Mouse (Mus musculus): ENCODE measurements around the gene Sestd1.

The Sestd1 gene

DNA sequence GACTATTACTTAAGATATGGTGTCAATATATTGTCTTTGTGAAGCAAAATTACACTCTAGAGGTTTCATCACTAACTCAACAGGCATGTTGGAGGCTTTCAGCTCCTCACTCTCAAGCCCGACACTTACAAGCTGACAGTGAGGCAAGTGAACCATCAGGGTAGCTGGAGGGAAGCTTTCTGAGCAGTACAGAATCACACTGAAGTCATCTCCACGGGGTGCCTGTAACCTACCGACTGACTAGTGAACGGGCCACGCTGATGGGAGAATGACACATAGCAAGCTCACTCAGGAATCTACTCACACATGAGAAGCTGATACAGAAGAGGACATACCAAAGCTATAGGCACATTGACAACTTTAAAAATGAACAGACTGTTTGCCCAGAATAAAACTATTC, 67.5 kb downstream of the Sestd1 start:
- in situ Hi-C loops (cut with MboI) = no loop called here

DNA sequence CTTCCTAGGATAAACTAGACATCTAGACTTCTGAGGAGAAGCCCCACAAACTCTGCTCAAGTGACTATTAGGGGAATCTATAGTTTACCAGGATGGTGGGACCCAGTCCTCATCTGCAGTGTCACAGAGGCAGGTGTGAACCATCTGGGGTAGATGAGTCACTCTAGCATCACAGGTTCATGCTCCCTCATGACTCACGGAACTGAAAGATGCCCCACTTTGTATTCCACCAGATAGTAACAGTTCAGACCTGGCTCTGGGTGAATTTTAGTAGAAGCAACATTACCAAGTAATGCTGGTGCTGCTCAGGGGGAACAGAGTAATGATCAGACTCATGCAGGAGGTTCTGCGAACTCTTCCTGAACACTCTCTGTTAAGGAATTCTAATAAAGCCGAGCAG, 73.4 kb downstream of the Sestd1 start:
- in situ Hi-C loops (cut with MboI) = no loop called here

DNA sequence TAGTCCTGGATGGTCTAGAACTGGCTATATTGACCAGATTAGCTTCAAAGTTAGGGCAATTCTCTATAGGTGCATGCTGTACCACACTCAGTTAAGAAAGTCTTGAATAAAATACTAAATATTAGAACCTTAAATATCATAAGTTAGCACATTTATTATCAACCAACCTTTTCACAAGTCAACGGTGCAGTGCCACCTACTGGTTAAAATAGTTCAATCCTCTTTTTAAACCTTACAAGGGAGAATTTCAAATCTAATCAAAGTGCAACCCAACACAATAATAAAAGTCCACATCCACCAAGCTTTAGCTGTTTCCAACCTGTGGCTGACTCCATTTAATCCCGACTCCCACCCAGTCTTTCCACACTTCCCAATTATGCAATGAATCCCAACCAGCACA, 76.5 kb downstream of the Sestd1 start:
- in situ Hi-C loops (cut with MboI) = no loop called here

DNA sequence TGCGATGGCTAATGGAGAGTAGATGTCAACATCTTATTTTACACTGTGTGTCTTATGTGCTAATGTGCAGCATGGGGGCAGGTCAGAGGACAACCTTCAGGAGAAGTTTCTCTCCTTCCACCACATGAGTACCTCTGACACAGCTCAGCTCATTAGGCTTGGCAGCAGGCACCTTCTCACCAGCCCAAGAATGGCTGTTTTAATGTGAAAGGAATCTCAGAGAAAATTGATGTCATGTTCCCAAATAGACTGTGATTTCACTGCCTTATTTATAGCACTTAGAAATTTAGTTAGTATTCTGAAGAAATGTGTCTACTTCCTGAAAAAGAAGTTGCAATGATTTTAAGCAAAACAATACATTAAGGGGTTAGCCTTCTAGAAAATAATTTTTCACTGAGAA, 78.5 kb downstream of the Sestd1 start:
- in situ Hi-C loops (cut with MboI) = no loop called here

DNA sequence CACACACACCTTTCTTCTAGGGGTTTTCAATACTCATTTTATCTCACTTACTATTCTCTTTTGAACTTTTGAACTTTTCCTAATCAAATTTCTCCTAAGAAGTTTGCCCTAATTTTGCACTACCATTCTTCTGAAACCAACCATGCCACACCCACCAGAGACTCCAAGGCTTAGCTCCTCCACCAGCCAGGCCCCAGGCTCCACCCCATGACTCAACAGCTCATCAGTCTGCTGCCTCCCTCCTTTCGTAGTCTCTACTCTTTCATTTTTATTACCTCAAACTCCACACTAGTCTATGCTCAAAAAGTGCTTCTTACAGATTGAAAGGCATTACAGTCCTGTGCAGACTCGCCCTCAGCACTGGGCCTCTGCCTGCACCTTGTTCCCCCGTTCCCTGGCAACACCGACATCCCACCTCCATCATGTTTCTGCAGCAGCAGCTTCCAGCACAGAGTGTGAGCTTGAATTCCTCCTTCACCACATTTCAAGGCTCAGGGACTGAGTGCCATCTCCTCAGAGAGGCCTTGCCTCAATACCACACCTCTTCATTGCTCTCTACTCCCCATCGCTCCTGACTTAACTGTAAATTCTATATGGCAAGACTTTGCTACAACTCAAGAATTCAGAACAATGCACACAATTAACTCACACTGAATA, 79.3 kb downstream of the Sestd1 start:
- in situ Hi-C loops (cut with MboI) = no loop called here

DNA sequence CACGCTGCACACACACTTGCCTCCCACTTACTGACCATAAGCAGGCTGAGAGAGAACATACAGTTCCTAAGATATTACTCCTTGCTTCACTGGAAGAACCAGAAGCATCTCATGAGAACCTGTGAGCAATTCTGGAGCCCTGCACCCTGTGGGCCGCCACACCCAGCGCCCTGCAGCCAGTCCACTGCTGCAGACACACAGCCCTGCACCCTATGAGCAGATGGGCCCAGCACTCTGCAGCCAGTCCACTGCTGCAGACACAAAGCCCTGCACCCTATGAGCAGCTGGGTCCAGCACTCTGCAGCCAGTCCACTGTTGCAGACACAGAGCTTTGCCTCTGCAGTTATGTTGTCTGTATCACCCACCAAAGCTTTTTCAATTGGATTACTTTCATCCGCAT, 80.0 kb downstream of the Sestd1 start:
- in situ Hi-C loops (cut with MboI) = no loop called here

DNA sequence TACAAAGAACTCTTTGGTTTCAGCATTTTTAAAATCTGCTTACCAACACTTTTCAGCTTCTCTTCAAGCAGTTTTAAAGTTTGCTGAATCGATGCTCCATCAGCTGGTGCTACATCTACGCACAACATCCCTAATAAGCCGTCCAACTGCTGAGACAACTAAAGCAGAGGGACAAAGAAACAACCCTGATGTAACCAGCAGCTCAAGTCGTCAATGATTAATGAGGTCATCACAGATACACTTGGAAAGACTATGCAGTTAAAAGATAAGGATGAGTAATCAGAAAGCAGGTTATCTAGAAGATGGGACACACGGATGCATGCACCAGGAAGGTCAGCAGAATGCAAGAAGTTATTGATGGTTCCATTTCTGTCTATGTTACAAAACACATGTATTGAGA, 82.1 kb downstream of the Sestd1 start:
- in situ Hi-C loops (cut with MboI) = no loop called here

DNA sequence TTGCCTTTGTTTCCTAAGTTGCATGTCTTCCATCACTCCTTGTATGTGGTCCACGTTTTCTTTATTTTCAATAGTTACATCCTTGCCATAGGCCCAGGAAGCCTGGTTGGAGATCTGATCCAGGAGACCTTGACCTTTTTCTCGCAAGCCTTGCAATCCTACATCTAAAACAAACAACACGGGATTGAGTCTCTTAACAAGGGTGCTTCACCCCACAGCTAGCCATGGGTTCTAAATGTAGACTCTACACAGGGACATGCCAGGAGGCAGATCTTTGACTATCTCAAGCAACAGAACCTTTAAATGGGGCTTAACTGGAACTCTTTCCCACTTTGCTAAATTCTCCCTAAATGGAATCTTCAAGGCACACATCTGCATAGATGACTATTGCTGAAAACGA, 83.6 kb downstream of the Sestd1 start:
- in situ Hi-C loops (cut with MboI) = no loop called here

DNA sequence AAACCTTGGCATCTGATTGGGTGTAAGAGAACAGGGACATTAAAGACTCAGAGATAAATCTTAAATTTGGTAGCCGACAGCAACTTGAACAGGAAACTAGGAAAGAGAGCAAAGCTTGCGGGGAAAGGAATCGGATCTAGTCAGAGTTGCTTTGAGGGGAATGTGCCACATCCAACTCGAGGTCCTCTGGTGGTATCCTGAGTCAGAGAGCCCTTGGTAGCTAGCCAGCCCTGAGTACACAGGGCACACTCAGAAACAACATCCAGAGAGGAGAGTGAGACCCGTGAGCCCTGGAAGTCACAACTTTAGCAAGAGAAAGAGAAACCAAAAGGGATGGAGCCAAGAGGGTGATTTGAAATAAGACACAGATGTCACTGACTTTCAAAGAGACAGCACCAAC, 85.3 kb downstream of the Sestd1 start:
- in situ Hi-C loops (cut with MboI) = no loop called here

DNA sequence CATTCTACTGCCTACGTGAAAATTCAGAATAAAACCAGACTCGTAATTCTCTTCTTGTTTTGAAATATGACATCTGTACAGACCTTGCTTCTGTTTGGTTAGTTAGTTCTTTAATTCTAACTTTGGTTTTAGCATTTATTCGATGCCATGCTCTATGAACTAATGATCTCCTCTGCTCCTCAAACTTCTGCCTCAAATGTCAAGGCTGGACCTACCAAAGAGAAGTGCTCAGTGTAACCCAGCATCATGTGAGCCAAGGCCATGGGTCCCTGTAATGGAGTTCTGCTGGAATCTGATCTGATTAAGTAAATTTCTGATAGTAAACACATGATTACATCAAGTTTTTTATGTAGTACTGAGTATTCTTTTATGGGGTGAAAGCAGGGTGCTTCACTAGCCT, 88.6 kb downstream of the Sestd1 start:
- in situ Hi-C loops (cut with MboI) = no loop called here

DNA sequence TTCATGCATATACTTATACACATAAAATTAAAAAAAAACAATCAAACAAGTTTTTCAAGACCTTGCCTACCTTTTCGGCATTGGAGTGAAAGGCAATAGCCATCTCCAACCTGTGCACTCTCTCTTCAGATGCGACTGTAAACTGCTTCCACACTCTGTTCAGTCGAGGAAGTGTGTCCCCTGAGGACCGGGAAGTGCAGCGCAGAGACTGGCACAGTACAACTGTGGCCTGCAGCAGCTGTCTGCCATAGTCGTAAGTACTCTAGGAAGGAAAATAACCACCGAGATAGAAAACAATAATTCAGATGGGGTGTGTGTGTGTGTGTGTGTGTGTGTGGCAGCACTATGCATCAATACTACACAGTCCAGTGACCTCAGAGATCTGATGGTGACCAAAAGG, 89.5 kb downstream of the Sestd1 start:
- in situ Hi-C loops (cut with MboI) = no loop called here

DNA sequence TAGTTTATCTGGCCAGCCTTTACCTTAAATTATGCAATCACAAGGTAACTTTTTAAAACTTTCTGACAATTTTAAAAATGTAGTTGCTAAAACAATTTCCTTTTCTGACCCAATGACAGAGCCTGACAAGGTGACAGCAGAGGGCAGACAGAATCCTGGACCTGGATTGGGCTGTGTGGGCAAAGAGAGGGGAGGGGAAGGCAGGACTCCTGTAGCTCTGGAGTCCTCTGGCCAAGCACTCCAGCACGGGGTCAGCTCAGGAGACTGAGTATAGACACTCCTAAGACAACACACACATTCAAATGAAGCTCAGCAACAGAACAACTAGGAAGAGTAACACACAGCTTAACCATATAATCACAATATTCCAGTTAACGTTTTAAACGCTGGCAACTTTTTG, 90.1 kb downstream of the Sestd1 start:
- in situ Hi-C loops (cut with MboI) = no loop called here

DNA sequence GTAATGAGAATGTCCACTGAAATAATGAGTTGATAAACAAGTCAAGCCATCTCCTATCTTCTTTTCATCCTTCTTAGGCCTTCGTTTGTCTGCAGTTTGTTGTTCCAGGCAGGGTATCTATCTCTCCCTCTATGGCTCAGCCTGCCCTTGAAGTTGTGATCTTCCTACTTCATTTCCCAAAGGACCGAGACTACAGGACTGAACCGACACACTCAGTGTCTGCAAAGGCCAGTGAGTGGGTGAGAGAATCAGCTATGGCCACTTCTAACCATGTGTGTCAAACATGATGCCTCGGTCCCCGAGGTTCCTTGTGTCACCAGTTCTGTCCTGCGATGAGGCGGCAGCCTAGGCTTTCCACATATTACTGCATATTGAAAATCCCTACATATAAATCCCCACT, 90.7 kb downstream of the Sestd1 start:
- in situ Hi-C loops (cut with MboI) = no loop called here

DNA sequence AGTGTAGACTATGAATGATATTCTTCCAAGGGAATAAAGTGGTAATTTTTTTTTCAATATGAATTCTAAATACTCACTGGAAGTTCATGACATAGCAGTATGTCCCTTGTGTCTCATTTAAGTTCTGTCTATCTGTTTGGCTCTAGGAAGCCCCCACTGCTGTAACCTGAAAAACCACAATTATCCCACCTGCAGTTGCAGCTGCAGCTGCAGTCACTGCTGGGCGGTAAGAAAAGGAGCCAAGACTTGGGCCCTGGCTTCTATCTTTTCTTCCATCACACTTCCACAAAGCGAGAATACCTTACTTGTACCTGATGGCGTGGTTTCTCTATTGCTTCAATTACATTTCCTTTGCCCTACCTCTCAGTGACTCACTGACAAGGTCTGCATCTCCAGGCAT, 92.9 kb downstream of the Sestd1 start:
- in situ Hi-C loops (cut with MboI) = no loop called here

DNA sequence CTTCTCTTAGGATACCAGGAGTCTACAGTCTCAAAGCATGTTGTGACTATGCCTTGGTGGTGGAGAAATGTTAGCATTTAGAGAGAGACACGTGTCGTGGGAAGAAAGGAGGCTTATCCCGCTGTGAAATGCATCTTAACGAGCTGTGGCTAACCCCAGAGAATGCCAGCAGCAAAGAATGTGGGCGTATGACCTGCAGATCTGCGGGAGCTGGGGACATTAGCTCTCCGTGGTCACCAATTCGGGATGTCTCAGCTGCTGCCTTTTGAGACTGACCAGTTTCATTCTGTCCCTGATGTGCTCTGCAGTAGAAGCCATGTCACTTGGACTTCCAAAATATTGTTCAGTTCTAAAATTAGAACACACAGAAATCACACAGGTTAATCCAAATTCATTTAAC, 93.5 kb downstream of the Sestd1 start:
- in situ Hi-C loops (cut with MboI) = no loop called here

DNA sequence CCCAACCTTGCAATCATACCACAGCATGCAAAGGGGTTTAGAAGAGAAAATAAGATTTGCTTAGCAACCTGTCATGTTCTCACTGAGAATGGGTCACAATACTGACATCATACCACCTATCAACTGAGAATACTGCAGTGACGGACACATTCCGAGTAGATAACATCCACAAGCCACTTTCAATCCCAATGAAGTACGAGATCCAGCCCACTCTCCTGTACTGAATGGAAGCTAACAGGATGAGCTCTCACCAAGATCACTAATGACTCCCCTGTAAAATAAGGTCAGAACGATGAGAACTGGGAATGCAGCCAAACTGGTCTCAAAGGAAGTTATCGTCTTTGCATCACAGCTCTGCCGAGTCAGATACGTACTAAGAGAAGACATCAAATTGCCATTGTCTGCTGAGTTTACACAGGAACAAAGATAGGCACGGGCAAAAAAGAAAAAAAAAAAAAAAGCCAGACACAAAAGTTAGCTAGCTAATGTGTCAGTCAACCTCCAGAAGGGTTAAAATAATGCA, 96.3 kb downstream of the Sestd1 start:
- in situ Hi-C loops (cut with MboI) = no loop called here

DNA sequence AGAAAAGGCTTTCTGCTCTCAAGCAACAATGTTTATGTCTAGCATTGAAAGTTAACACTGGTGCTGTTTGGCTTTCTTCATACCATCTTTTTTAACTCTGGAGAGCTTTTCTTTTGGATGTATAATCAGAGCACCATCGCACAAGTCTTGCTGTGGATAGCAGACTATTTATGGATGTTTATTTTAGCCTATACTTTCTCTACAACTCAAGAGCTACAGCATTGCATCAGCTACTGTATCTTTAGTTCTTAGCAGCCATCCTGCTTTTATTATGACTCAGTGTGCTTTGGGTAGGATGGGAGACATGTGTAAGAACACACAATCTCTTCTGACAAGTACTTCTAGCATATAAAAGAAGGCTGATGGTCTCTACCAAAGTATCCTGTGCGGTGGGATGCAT, 96.7 kb downstream of the Sestd1 start:
- in situ Hi-C loops (cut with MboI) = no loop called here

DNA sequence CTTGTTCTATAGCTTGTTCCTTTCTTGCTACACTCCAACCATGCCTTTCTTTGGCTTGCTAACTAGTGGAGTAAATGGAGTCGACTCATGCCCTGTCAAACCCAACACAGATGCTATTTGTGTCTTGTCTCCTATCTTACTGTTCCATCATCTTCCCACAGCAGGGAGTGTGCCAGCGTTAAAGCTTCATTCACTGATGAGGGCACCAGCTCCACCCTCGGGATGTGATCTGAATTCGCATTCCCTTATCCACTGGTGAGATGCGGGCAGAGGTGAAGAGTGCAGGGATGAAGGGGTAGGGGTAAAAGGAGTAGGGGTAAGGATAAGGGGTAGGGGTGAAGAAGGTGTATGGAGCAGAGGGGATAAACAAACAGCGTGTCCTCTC, 97.4 kb downstream of the Sestd1 start:
- in situ Hi-C loops (cut with MboI) = no loop called here

DNA sequence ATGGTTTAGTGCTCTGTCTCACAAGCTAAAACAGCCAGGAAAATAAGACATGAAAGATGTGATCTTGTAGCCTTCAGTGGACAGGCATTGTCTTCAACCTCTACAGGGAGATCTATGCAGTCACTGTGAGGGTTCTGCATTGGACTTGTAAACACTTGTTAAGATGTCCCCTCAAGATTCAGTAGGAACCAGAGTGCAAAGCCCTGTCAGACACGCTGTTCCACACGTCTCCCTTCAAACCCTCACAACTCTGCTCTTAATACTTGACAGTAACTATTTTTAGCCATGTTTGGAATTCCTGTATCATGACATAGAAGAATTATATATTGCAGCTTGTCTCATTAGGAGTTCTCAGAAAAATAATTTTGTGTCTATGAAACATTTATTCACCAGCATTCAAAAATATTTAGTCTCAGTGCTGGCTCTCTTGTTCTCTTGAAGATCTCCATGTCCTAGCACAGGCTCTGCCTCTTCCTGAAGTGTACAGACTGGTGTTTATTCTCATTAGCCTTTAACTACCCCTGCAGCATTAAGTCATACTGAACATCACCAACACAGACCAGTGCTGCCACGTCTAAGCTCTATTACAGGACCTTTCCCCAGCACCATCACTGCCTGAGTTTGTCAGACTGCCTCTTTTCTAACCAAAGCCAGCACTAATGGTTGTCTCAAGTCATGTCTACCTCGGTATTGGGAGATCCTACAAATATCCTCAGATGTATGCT, 98.0 kb downstream of the Sestd1 start:
- in situ Hi-C loops (cut with MboI) = no loop called here

DNA sequence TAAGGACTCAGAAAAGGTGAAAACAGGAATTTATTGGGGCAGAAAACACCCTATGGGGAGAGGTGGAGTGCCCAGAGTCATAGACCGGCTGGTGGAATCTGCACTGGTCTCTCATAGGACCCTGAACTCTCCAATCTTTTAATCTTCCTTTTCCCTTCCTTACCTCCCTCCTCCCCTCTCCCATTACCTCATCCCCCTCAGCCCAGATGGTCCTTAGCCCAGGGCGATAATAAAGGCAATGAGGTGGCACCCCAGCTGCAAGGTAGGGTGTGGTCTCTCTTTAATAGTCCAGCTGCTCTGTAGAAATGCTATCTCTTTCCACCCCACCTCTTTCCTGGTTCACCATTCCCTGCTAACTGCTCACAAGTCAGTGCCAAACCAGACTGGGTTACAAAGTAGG, 102.9 kb downstream of the Sestd1 start:
- in situ Hi-C loops (cut with MboI) = no loop called here

DNA sequence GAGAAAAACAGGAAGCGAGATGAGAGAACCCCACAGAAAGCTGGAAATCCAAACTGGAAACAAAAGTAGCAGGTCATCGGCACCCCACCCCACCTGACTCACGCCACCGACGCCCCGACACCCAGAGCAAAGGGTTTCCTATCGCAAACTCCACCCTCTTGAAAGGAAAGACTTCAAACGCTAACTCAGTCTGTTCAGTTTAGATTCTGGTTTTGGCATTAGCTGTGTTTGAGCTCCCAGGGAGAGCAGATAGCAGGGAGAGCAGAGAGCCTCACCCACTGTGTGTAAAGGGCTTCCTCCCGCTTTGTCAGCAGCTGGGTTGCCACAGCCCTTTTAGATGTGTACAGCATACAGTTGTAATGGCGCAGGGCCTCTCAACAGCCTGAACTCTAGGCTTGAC, 104.0 kb downstream of the Sestd1 start:
- in situ Hi-C loops (cut with MboI) = no loop called here

DNA sequence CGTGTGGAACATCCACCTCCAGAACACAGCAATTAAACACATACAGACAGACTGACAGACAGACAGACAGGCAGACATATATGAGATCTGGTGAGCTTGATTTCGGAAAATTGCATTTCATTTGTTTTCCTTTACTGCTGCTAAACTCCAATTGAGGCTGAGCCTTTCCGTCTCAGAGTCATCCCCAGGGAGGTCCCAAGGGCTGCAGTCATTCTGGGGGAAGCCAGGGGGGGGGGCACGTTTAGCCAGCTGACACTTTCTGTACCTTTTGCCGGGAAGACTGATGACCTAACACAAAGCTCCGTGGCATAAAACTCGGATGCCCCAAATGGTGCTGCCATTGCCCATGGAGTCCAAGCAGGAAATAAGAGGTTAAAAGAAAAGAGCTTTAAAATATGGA, 105.0 kb downstream of the Sestd1 start:
- in situ Hi-C loops (cut with MboI) = no loop called here

DNA sequence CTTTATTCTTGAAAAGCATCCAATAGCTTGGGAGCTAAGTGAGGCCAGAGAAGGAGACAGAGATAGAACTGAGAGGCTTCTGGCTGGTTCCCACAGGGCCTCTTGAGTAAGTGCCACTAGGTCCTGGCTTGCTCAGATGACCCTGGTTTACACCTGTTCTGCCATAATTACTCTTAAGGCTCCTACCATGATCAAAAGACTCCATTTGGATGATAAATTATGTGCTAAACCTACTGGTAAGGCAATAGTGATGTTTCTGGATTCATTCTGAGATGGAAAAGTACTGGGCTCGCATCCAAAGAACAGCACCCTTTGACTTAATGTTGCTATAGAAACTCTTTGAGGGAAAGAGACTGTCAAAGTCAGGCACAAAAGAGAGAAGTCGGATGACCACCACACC, 106.1 kb downstream of the Sestd1 start:
- in situ Hi-C loops (cut with MboI) = no loop called here

DNA sequence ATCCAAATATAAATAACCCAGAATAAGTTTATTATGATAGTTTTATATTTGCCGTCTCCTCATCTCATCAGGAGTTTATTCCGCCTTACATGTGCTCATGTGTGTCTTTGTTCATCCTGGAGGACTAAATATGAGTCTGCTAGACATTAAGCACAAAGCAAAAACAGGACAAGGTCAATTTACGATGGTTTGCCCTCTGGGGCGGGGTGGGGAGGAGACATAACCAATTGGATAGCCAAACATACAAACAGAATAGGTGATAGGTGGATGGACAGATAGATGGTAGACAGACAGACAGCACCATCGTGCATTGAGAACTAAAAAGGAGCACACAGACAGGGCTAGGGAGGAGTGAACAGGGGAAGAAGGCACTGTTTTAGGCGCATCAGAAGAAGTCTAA, 106.6 kb downstream of the Sestd1 start:
- in situ Hi-C loops (cut with MboI) = no loop called here

Measured in mature B cell (primary cell).